Mouse (Mus musculus) E14TG2a.4 (cell line): Measurements from ENCODE around the gene Bmyc.
"Not testable (repeated sequence)": the region's sequence is repeated elsewhere in the genome, so short reads cannot be mapped to it uniquely, and the experiment has no call there.

ENCODE experiments used
- H3K27me3 ChIP-seq: 2 replicates; pipeline ENCODE4 v1.6.1; 2014; ENCODE audit warnings: low read length, control low read depth; ENCODE audit not compliant: insufficient read depth
- H3K36me3 ChIP-seq: 2 replicates; pipeline ENCODE4 v1.6.1; 2014; ENCODE audit warnings: low read length, control low read depth; ENCODE audit not compliant: insufficient read depth
- H3K4me1 ChIP-seq: replicated peaks from 2 replicates; pipeline ENCODE4 v1.6.1; 2014; ENCODE audit warnings: low read depth, low read length, control low read depth
- H3K4me3 ChIP-seq: replicated peaks from 2 replicates; pipeline ENCODE4 v1.5.1; 2014; ENCODE audit warnings: mild to moderate bottlenecking, low read length
- H3K9me3 ChIP-seq: 2 replicates; pipeline ENCODE4 v1.6.1; 2014; ENCODE audit warnings: low read length, control low read depth
- CTCF ChIP-seq: conservative IDR thresholded peaks from 2 replicates; pipeline ENCODE4 v1.5.1; 2014; ENCODE audit warnings: low read length
- NANOG ChIP-seq: IDR thresholded peaks from 2 replicates; pipeline ENCODE4 v1.6.1; 2014; ENCODE audit warnings: borderline replicate concordance, low read length, mixed read lengths
- POU5F1 ChIP-seq: IDR thresholded peaks from 2 replicates; pipeline ENCODE4 v1.6.1; 2014; ENCODE audit warnings: low read length, borderline replicate concordance

Bmyc gene

GRCm38 (mm10) chr2:25676486-25676885 lies 30.1 kb upstream of the Bmyc start, which contains the start of gene Lcn6:
TSS of gene Lcn6 (plus strand) at chr2:25676786.
- H3K4me1 ChIP-seq: no peaks in the 10 kb centered on the region
- H3K36me3 ChIP-seq: no peaks in the 10 kb centered on the region
- H3K9me3 ChIP-seq: no peaks in the 10 kb centered on the region
- no peak for TF ChIP-seq CTCF
- TF ChIP-seq POU5F1: no peak
- TF ChIP-seq NANOG: no peak
- peaks cover 11% of the 10 kb centered on the region; the same call in 1 of the 2 replicates for H3K27me3 ChIP-seq
- no peak within 1 kb of the TSS for H3K4me3 ChIP-seq

- no peak for TF ChIP-seq CTCF
- no peak for TF ChIP-seq POU5F1
- TF ChIP-seq NANOG: no peak
- Histone ChIP-seq H3K9me3 (no peaks in the 10 kb centered on the region), H3K27me3 (peaks cover 26% of the 10 kb centered on the region), H3K4me3 (no peak overlapping the region), H3K4me1 (no peaks in the 10 kb centered on the region), H3K36me3 (no peaks in the 10 kb centered on the region)
Measured at GRCm38 (mm10) chr2:25679559-25679958, 27.0 kb upstream of the Bmyc start.

DNA sequence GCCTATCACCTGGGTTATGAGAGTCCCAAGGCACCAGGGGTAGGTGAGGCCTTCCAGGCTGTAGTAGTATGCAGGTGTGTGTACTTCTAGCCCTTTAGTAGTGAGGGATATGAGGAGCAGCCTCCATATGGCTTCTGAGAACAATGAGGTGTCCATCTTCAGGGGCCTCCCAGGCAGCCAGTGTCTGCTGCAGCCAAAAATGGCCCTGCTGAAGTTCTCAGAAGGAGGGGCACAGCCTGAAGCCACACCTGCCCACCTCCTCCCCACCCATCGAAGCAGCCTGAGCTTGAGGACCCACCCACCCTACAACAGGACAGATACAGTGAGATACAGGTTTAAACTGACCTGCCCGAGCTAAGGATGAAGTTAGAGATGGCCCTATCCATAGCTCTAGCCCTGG lies 24.1 kb upstream of the Bmyc start, which contains the start of gene Lcn10:
Lcn10 (plus strand) TSS at position 301 of the 400 bp plus-strand sequence.
- no peak within 1 kb of the TSS for H3K4me3 ChIP-seq
- no peaks in the 10 kb centered on the region for H3K4me1 ChIP-seq
- no peaks in the 10 kb centered on the region for H3K36me3 ChIP-seq
- H3K27me3 ChIP-seq: peaks cover 22% of the 10 kb centered on the region
- no peaks in the 10 kb centered on the region for H3K9me3 ChIP-seq
- TF ChIP-seq NANOG (no peak), CTCF (no peak), POU5F1 (no peak)

- H3K27me3 ChIP-seq: peaks cover 11% of the 10 kb centered on the region; the same call in 1 of the 2 replicates
Measured at GRCm38 (mm10) chr2:25686941-25687340, 19.6 kb upstream of the Bmyc start.

GRCm38 (mm10) chr2:25694605-25695004 lies 11.9 kb upstream of the Bmyc start:
- no peak for TF ChIP-seq POU5F1
- peak; percentile 97 for TF ChIP-seq CTCF
- Histone ChIP-seq H3K4me3 (no peak overlapping the region), H3K9me3 (no peaks in the 10 kb centered on the region), H3K36me3 (no peaks in the 10 kb centered on the region), H3K4me1 (peaks cover 12% of the 10 kb centered on the region), H3K27me3 (no peaks in the 10 kb centered on the region)

More at GRCm38 (mm10) chr2:25686941-25687340, 19.6 kb upstream of the Bmyc start:
- Histone ChIP-seq H3K9me3 (no peaks in the 10 kb centered on the region), H3K4me3 (no peak overlapping the region), H3K4me1 (no peaks in the 10 kb centered on the region), H3K36me3 (no peaks in the 10 kb centered on the region)
- peak; percentile 39 for TF ChIP-seq CTCF
- TF ChIP-seq POU5F1: no peak

GRCm38 (mm10) chr2:25696951-25697350 lies 9.6 kb upstream of the Bmyc start:
- H3K36me3 ChIP-seq: no peaks in the 10 kb centered on the region
- peaks cover 6% of the 10 kb centered on the region; the same call in 1 of the 2 replicates for H3K27me3 ChIP-seq
- H3K4me1 ChIP-seq: peaks cover 12% of the 10 kb centered on the region
- no peak overlapping the region for H3K4me3 ChIP-seq
- TF ChIP-seq CTCF (no peak), NANOG (no peak), POU5F1 (no peak)
- H3K9me3 ChIP-seq: no peaks in the 10 kb centered on the region

GRCm38 (mm10) chr2:25698696-25699095 lies 7.8 kb upstream of the Bmyc start:
- H3K4me3 ChIP-seq: no peak overlapping the region
- no peaks in the 10 kb centered on the region for H3K9me3 ChIP-seq
- H3K36me3 ChIP-seq: no peaks in the 10 kb centered on the region
- H3K27me3 ChIP-seq: peaks cover 22% of the 10 kb centered on the region
- peaks cover 12% of the 10 kb centered on the region for H3K4me1 ChIP-seq
- TF ChIP-seq CTCF: no peak
- no peak for TF ChIP-seq NANOG
- no peak for TF ChIP-seq POU5F1

DNA sequence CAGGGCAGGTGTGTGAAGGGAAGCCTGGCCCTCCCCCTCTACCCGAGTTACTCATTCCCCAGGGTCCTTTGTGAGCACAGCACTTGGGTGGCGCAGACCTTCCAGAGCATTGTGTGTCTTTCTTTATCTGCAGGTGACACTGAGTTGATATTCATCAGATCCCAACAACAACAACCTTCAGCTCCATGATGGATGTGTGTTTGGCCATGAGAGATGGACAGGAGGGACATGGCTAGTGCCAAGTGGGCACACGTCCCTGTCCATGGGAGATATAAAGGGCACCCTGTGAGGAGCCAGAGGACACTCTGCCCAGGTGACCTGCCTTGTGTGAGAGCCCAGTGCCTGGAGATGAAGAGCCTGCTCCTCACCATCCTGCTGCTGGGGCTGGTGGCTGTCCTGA lies 6.8 kb upstream of the Bmyc start, which contains the start of gene Obp2a:
Obp2a (plus strand) TSS at position 301 of the 400 bp plus-strand sequence.
- H3K27me3 ChIP-seq: peaks cover 32% of the 10 kb centered on the region
- H3K4me3 ChIP-seq, H3K36me3 ChIP-seq, H3K4me1 ChIP-seq, H3K9me3 ChIP-seq: not testable (repeated sequence)

DNA sequence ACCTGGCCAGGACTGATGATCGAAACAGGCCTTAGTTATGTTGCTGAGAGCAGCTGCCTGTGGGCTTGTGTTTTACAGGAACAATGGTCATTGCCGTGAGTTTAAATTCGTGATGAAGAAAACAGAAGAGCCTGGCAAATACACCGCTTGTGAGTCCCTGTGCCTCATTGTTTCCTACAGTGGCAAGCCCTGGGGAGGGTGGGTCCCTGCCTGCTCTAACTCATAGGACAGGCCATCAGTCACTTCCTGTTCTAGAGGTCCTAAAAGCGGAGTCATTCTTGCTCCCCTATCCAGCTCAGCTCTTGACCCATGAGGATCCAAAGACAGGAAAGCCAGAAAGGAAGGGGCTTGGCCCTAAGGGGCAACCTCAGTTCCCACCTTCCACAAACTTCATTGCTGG lies 5.5 kb upstream of the Bmyc start:
- TF ChIP-seq NANOG: no peak
- TF ChIP-seq CTCF: no peak
- TF ChIP-seq POU5F1: no peak
- H3K9me3 ChIP-seq: no peaks in the 10 kb centered on the region
- H3K4me1 ChIP-seq: no peaks in the 10 kb centered on the region
- H3K27me3 ChIP-seq: peaks cover 35% of the 10 kb centered on the region
- no peaks in the 10 kb centered on the region for H3K36me3 ChIP-seq
- H3K4me3 ChIP-seq: no peak overlapping the region
